17 mouse cellular contexts compared by ENCODE assay signal in genomic region chr10:50981849-50982248, GRCm38 (mm10).
"Had no signal": no experiment of that assay in that cellular context is flagged by ENCODE, and none has a peak within 500 bp of the region (broad histone marks: within the 10 kb centered on the region; RNA-seq: fewer than 3 reads in every experiment).

No protein-coding gene starts in this region.

- H3K4me2 ChIP-seq: lung, embryonic 14.5 days; midbrain, embryonic 12.5 days; neural tube, embryonic 13.5 days; neural tube, embryonic 15.5 days; stomach, embryonic 15.5 days had no signal

- H3K36me3 ChIP-seq: midbrain, embryonic 10.5 days; midbrain, embryonic 12.5 days; neural tube, embryonic 13.5 days; neural tube, embryonic 15.5 days; stomach, embryonic 15.5 days had no signal

- H3K4me1 ChIP-seq: midbrain, embryonic 10.5 days; midbrain, embryonic 12.5 days; neural tube, embryonic 13.5 days; neural tube, embryonic 15.5 days; stomach, embryonic 15.5 days had no signal

- H3K9me3 ChIP-seq: midbrain, embryonic 10.5 days; midbrain, embryonic 12.5 days; neural tube, embryonic 13.5 days; neural tube, embryonic 15.5 days; stomach, embryonic 15.5 days had no signal

- H3K4me3 ChIP-seq: midbrain, embryonic 10.5 days; midbrain, embryonic 12.5 days; myocyte; neural tube, embryonic 13.5 days; neural tube, embryonic 15.5 days; stomach, embryonic 15.5 days had no signal

- H3K27me3 ChIP-seq: midbrain, embryonic 12.5 days; neural tube, embryonic 13.5 days; neural tube, embryonic 15.5 days; stomach, embryonic 15.5 days had no signal

- DNase-seq: lung, adult 18-20 months; lung, embryonic 14.5 days; lung, postnatal 10 days; lung, postnatal 4 days; midbrain, embryonic 14.5 days; right cerebral cortex, postnatal 14 days; thymus, adult 2 months; thymus, postnatal 25 days; thymus, postnatal 4 days had no signal

- H3K9ac ChIP-seq: lung, embryonic 14.5 days; midbrain, embryonic 12.5 days; neural tube, embryonic 13.5 days; neural tube, embryonic 15.5 days; stomach, embryonic 15.5 days had no signal

- ATAC-seq: midbrain, embryonic 16.5 days had no signal

- H3K27ac ChIP-seq: midbrain, embryonic 10.5 days; midbrain, embryonic 12.5 days; neural tube, embryonic 13.5 days; neural tube, embryonic 15.5 days; stomach, embryonic 15.5 days; stomach, postnatal 0 days had no signal
